Mouse (Mus musculus): ENCODE measurements around the gene Gm47289. TPM values are rescaled to one million over a fixed set of nuclear protein-coding genes. Genes with fewer than 3 reads are reported as not detected.
A peak's percentile ranks its signal among the peaks of the same experiment; 100 is the strongest.

Gm47289 gene
- polyA plus RNA-seq, 1 experiment: not detected

- H3K4me1 ChIP-seq (ENCODE audit: control insufficient read depth, insufficient read depth, low read length): peaks cover 5% of the 10 kb centered on the region; the same call in 1 of the 2 replicates
- H3K4me3 ChIP-seq (ENCODE audit: insufficient read depth, low read depth, low read length): no peak overlapping the region
- no peak for TF ChIP-seq CTCF (IDR thresholded peaks at IDR 0.05; ENCODE audit: insufficient read depth, low read depth, low read length)
- TF ChIP-seq POLR2A (IDR thresholded peaks at IDR 0.05; ENCODE audit: insufficient read depth, low read depth, low read length): no peak
- WGBS: 69% methylated on average over 2 of the region's 2 CpGs
- no peak overlapping the region for H3K27ac ChIP-seq (ENCODE audit: insufficient read depth, low read depth, low read length)
Observed at GRCm38 (mm10) chr9:119151751-119152150, 7.2 kb upstream of the Gm47289 start.

- WGBS: 83% methylated on average over 8 of the region's 8 CpGs
Observed at GRCm38 (mm10) chr9:119155416-119155815, 3.5 kb upstream of the Gm47289 start.

GRCm38 (mm10) chr9:119155826-119156225 lies 3.1 kb upstream of the Gm47289 start:
- H3K4me1 ChIP-seq (ENCODE audit: control insufficient read depth, insufficient read depth, low read length): peaks cover 6% of the 10 kb centered on the region; the same call in 1 of the 2 replicates
- TF ChIP-seq CTCF (IDR thresholded peaks at IDR 0.05; ENCODE audit: insufficient read depth, low read depth, low read length) (no peak), POLR2A (IDR thresholded peaks at IDR 0.05; ENCODE audit: insufficient read depth, low read depth, low read length) (no peak)
- WGBS: 55% methylated on average over 7 of the region's 7 CpGs
- no peak overlapping the region for H3K27ac ChIP-seq (ENCODE audit: insufficient read depth, low read depth, low read length)
- no peak overlapping the region for H3K4me3 ChIP-seq (ENCODE audit: insufficient read depth, low read depth, low read length)

More at GRCm38 (mm10) chr9:119155416-119155815, 3.5 kb upstream of the Gm47289 start:
- TF ChIP-seq POLR2A (IDR thresholded peaks at IDR 0.05; ENCODE audit: insufficient read depth, low read depth, low read length): no peak
- TF ChIP-seq CTCF (IDR thresholded peaks at IDR 0.05; ENCODE audit: insufficient read depth, low read depth, low read length): no peak
- no peak overlapping the region for H3K27ac ChIP-seq (ENCODE audit: insufficient read depth, low read depth, low read length)
- no peak overlapping the region for H3K4me3 ChIP-seq (ENCODE audit: insufficient read depth, low read depth, low read length)
- H3K4me1 ChIP-seq (ENCODE audit: control insufficient read depth, insufficient read depth, low read length): peaks cover 6% of the 10 kb centered on the region; the same call in 1 of the 2 replicates

- TF ChIP-seq CTCF (IDR thresholded peaks at IDR 0.05; ENCODE audit: insufficient read depth, low read depth, low read length): no peak
- TF ChIP-seq POLR2A (IDR thresholded peaks at IDR 0.05; ENCODE audit: insufficient read depth, low read depth, low read length): no peak
- no peak within 1 kb of the TSS for H3K27ac ChIP-seq (ENCODE audit: insufficient read depth, low read depth, low read length)
- 2% methylated on average over 65 of the region's 65 CpGs for WGBS
- H3K4me3 ChIP-seq (ENCODE audit: insufficient read depth, low read depth, low read length): peak within 1 kb of the TSS; percentile 34
- H3K4me1 ChIP-seq (ENCODE audit: control insufficient read depth, insufficient read depth, low read length): peaks cover 6% of the 10 kb centered on the region; the same call in 1 of the 2 replicates
Observed at GRCm38 (mm10) chr9:119156278-119157201, 2.4 kb upstream of the Gm47289 start, which contains the start of gene Acaa1b. TSS of gene Acaa1b (minus strand) at chr9:119157093.

- H3K27ac ChIP-seq (ENCODE audit: insufficient read depth, low read depth, low read length): no peak overlapping the region
- no peak overlapping the region for H3K4me3 ChIP-seq (ENCODE audit: insufficient read depth, low read depth, low read length)
- peaks cover 6% of the 10 kb centered on the region; the same call in 1 of the 2 replicates for H3K4me1 ChIP-seq (ENCODE audit: control insufficient read depth, insufficient read depth, low read length)
- WGBS: 92% methylated on average over 3 of the region's 3 CpGs
- TF ChIP-seq POLR2A (IDR thresholded peaks at IDR 0.05; ENCODE audit: insufficient read depth, low read depth, low read length) (no peak), CTCF (IDR thresholded peaks at IDR 0.05; ENCODE audit: insufficient read depth, low read depth, low read length) (no peak)
Observed at GRCm38 (mm10) chr9:119160689-119161088, 1.7 kb downstream of the Gm47289 start.

- Histone ChIP-seq H3K4me3 (ENCODE audit: insufficient read depth, low read depth, low read length) (no peak overlapping the region), H3K4me1 (ENCODE audit: control insufficient read depth, insufficient read depth, low read length) (no peaks in the 10 kb centered on the region), H3K27ac (ENCODE audit: insufficient read depth, low read depth, low read length) (no peak overlapping the region)
- TF ChIP-seq CTCF (IDR thresholded peaks at IDR 0.05; ENCODE audit: insufficient read depth, low read depth, low read length) (no peak), POLR2A (IDR thresholded peaks at IDR 0.05; ENCODE audit: insufficient read depth, low read depth, low read length) (no peak)
- WGBS: 90% methylated on average over 7 of the region's 7 CpGs
Observed at GRCm38 (mm10) chr9:119164743-119165142, 5.8 kb downstream of the Gm47289 start.

GRCm38 (mm10) chr9:119165548-119165947 lies 6.6 kb downstream of the Gm47289 start:
- H3K4me1 ChIP-seq (ENCODE audit: control insufficient read depth, insufficient read depth, low read length): no peaks in the 10 kb centered on the region
- TF ChIP-seq POLR2A (IDR thresholded peaks at IDR 0.05; ENCODE audit: insufficient read depth, low read depth, low read length): no peak
- TF ChIP-seq CTCF (IDR thresholded peaks at IDR 0.05; ENCODE audit: insufficient read depth, low read depth, low read length): no peak
- no peak overlapping the region for H3K4me3 ChIP-seq (ENCODE audit: insufficient read depth, low read depth, low read length)
- WGBS: 89% methylated on average over 6 of the region's 6 CpGs
- no peak overlapping the region for H3K27ac ChIP-seq (ENCODE audit: insufficient read depth, low read depth, low read length)

GRCm38 (mm10) chr9:119167608-119168007 lies 8.6 kb downstream of the Gm47289 start:
- no peak overlapping the region for H3K27ac ChIP-seq (ENCODE audit: insufficient read depth, low read depth, low read length)
- H3K4me3 ChIP-seq (ENCODE audit: insufficient read depth, low read depth, low read length): no peak overlapping the region
- WGBS: 95% methylated on average over 2 of the region's 2 CpGs
- no peaks in the 10 kb centered on the region for H3K4me1 ChIP-seq (ENCODE audit: control insufficient read depth, insufficient read depth, low read length)
- TF ChIP-seq POLR2A (IDR thresholded peaks at IDR 0.05; ENCODE audit: insufficient read depth, low read depth, low read length) (no peak), CTCF (IDR thresholded peaks at IDR 0.05; ENCODE audit: insufficient read depth, low read depth, low read length) (no peak)

DNA sequence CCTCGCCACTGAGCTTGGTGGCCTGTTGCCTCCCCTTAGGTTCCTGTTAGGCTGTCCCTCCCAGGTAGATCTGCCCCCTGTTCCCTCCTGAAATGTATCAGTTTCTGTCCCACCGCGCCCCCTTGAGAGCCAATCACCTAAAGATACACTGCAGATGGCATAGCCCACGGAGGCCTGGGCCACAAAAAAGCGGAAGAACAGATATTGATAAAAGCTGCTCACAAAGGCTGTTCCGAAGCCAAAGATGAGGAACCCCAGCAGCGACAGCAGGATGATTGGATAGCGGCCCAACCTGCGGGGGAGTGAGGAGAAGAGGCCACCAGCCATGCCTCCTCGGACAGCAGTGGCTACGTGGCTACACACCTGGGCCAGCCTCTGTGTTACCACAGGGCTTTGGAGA lies 20.3 kb downstream of the Gm47289 start:
- Histone ChIP-seq H3K27ac (ENCODE audit: insufficient read depth, low read depth, low read length) (no peak overlapping the region), H3K4me3 (ENCODE audit: insufficient read depth, low read depth, low read length) (no peak overlapping the region), H3K4me1 (ENCODE audit: control insufficient read depth, insufficient read depth, low read length) (peaks cover 3% of the 10 kb centered on the region; the same call in 1 of the 2 replicates)
- 95% methylated on average over 11 of the region's 11 CpGs for WGBS
- TF ChIP-seq POLR2A (IDR thresholded peaks at IDR 0.05; ENCODE audit: insufficient read depth, low read depth, low read length) (no peak), CTCF (IDR thresholded peaks at IDR 0.05; ENCODE audit: insufficient read depth, low read depth, low read length) (no peak)
